Mouse (Mus musculus): ENCODE results near the gene Cyp39a1.
A peak's percentile ranks its signal among the peaks of the same experiment; 100 is the strongest.

Gene Cyp39a1

DNA sequence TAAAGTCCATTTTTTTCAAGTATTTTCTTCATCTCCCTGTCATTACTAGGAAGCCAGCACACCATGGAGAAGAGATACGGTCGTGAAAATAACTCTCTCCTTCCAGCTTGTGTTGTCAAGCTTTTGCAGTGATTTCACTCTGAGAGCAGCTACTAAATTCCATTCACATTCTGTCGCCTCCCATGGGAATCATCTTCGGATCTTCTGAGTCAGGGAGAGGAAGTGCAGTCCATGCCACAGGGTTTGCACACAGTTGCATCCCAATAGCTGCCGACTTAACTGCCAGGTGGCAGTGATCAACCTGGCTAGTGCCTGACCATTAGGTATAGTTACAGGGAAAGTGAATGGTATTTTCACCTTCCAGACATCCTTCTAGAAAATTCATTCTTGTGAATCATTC lies 87.5 kb downstream of the Cyp39a1 start:
- DNase-seq (ENCODE audit: extremely low read depth, insufficient read length, low spot score) = peak; percentile 69

DNA sequence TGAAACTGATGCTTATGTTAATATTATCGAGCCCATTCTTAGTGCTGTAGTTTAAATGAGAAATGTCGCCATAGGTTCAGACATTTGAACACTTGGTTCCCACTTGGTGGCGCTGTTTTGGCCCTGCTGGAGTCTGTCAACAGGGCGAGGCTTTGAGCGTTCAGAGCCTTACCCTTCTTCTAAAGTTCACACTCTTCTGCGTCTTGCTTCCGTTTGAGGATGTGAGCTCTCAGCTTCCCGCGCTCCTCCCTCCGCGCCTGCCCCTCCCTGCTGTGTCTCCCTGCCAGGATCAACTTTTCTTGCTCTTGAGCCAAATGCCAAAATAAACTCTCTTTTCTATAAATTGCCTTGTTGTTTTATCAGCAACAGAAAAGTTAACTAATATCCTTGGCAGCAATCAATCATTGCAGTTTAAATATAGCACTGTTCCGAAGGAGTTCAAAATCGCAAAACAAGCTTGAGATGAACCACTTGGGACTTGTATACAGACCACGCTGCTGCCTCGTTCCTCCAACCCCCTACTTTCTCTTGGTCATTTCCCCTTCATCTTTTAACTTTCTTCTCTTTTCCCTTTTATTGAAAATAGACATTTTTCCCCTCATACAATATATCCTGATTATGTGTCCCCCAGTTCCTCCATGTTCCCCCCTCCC lies 91.5 kb downstream of the Cyp39a1 start:
- DNase-seq (ENCODE audit: extremely low read depth, insufficient read length, low spot score) = no peak

DNA sequence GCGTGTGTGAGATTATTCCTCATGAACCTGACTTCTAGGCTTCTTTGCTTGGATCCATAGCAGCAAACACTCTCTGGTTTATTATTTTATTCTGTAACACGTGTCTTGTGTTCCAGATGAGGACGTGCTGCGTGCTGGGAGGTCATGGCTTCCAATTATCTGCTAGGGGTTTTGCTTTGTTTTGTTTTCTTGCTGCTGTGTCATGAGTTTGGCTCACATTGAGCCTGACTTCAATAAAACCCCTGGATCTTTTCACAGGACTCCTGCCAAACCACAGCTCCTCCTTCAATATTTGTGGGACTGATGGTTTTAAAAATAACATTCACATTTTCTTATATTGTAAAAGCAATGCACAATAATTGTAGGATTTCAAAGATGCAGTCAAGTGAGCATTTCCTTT lies 117.3 kb downstream of the Cyp39a1 start:
- DNase-seq (ENCODE audit: extremely low read depth, insufficient read length, low spot score) = peak; percentile 67

DNA sequence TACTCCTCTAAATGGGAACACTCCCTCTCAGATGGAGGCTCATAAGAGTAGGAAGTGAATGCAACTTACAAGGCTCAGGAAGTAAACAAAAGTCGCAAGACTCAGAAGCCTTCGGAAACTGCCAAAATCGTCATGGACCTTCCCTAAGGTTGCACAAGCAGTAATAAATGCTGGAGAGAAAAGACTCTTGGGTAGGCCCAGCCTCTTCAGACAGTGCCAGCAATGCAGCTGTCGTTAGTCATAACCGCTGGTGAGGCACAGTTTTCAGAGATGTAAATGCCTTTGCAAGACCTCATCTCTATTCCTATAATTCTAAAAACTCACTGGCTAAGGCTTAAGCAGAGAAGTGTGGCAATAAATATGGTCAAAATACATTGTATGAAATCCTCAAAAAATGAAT lies 121.0 kb downstream of the Cyp39a1 start:
- DNase-seq (ENCODE audit: extremely low read depth, insufficient read length, low spot score) = peak; percentile 36

DNA sequence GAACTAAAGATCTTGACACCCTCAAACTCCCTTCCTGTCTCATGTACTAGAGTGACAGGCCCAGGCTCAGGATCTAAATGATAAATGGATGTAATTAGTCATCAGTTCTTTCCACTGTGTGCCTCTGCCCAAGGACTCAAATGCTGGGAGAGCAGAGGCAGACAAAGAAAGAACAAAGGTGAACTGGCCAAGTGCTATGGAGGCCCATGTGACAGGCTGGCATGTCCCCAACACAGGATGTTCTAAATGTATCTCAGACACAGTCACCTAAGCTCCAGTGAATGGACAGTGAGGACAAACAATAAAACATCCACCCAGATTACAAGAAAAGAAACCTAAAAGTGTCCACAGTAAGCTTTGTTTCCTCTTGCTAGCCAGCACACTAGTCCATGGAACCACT lies 122.2 kb downstream of the Cyp39a1 start:
- DNase-seq (ENCODE audit: extremely low read depth, insufficient read length, low spot score) = no peak

DNA sequence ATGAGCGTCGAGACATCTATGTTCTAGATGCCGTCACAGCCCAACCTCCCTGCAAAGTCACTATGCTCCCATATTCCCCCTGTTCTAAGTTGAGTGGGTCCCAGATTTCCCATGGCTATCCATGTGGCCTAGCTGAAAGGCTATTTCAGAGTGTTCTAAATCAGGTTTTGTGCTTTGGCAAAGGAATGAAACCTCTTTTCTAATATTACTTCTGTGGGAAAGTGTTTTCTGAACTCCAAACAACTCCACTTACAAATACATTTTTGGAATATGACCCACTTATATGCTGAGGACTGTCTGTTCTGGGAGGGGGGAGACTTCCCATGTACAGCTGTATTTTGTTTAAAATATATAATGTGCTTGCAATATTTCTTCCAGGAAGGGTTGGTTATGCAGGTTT lies 124.5 kb downstream of the Cyp39a1 start:
- DNase-seq (ENCODE audit: extremely low read depth, insufficient read length, low spot score) = no peak

DNA sequence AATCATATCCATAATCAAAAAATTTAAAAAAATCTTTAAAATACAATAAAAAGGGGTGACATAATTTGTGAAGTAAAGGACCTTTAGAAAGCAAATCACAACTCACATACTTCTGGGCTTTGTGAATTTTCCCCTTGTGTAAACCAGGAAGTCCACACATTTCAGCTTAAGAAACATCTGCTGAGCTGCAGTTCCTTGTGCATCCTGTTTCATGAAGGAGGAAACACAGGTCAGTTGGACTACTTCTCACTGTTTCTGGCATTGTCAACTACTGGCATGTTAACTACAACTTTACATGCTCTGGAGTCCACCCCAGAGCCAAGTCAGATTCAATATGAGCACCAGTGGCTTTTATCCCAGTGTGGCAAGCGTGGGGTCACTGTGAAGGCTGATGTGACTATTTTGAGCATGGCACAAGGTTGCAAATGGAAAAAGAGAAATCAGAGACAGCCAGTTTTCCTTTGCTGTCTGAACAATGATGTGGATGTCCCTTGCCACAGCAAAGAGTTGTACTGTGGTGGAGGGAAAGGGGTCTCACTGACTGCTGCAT lies 127.6 kb downstream of the Cyp39a1 start:
- DNase-seq (ENCODE audit: extremely low read depth, insufficient read length, low spot score) = no peak

Data from 3134 (cell line).